Mouse (Mus musculus) colon, adult 2 months (tissue): Measurements from ENCODE around the gene Ada. TPM values are rescaled to one million over a fixed set of nuclear protein-coding genes. Genes with fewer than 3 reads are reported as not detected.

ENCODE experiments used
- polyA plus RNA-seq: library from polyadenylated mRNA; depleted of rRNA; stranded (reverse); fragments of >200 nt; gene quantifications from 2 replicates; pipeline ENCODE4 v1.2.3, GENCODE M21; 2012; rRNA removed

Ada gene
- 3.3 and 3.9 TPM in 2 replicates for polyA plus RNA-seq

DNA sequence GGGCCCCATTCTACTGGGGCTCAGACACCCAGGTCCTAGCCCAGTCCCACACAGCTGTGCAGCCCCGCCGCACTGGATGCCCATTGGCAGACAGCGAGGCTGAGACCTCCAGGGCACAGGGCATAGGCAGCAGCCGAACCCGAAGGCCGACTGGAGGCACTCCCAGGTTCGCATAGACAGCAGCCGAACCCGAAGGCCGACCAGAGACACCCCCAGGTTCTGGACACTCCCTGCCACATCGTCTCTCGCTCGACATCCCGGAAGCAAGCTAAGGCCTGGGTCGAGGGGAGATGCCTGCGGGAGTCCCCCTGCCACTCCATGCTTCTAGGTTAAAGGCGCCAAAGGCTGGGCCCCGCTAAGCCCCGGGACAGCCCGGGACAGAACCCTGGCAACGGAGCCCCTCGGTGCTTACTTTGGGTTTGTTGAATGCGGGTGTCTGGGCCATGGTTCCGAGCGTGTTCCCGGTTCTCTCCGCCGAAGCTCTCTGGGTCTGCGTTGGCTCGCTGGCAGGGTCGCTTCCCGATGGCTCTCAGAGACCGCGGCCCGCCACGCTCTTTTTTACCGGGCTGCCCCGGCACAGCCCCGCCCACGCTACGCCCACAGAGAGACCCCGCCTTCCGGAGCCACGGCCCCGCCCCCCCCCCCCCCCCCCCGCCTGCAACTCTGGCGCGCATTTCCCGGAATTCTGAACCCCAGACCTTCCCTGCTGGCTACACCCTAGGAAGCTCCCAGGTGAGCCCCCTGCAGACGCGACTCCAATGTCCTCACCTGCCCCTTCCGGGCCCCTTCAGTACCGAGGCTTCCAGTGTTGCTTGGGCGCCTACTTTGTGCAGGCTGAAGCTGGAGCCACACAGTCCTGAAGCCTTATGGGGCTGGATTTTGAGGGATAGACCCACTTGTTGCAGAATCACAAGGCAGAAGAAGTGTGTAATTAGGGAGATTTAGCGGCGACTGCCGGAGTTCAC lies at the start of gene Ada:
Gene Ada (minus strand): TSS at position 593 of the 965 bp plus-strand sequence.

Other genes with a start within 250 kb of the Ada start
- gene Hnf4a, start 243.4 kb downstream of the Ada start, polyA plus RNA-seq = 585 and 658 TPM in 2 replicates
- gene Ttpal, start 147.9 kb downstream of the Ada start, polyA plus RNA-seq = 15.5 and 21.1 TPM in 2 replicates
- 179 and 235 TPM in 2 replicates for gene Serinc3, start 105.1 kb downstream of the Ada start, polyA plus RNA-seq
- 95.9 and 103 TPM in 2 replicates for gene Pkig, start 91.9 kb downstream of the Ada start, polyA plus RNA-seq
- 0.80 and 2.4 TPM in 2 replicates for gene Ccn5, start 70.6 kb upstream of the Ada start, polyA plus RNA-seq
- gene Kcnk15, start 103.4 kb upstream of the Ada start, polyA plus RNA-seq = 0.09 TPM in 1 of 2 replicates, not detected in the other
- gene Rims4, start 168.4 kb upstream of the Ada start, polyA plus RNA-seq = 2.5 and 2.6 TPM in 2 replicates
- gene Ywhab, start 244.7 kb upstream of the Ada start, polyA plus RNA-seq = 28.4 and 34.4 TPM in 2 replicates